Mouse (Mus musculus) lung, postnatal 0 days (tissue): Measurements from ENCODE around the gene Galk2.

ENCODE experiments used
- CTCF ChIP-seq: IDR thresholded peaks from 2 replicates; pipeline ENCODE4 v1.5.1; 2016; ENCODE audit warnings: antibody characterized with exemption, mild to moderate bottlenecking
- EP300 ChIP-seq: IDR thresholded peaks from 2 replicates; pipeline ENCODE4 v1.6.1; 2016; ENCODE audit warnings: antibody characterized with exemption, mild to moderate bottlenecking, control low read depth

GRCm38 (mm10) chr2:125868301-125868700, 9.4 kb downstream of the Galk2 start:
- TF ChIP-seq EP300 (no peak), CTCF (no peak)
